Mouse (Mus musculus): ENCODE results near the gene Ccdc180.

DNA sequence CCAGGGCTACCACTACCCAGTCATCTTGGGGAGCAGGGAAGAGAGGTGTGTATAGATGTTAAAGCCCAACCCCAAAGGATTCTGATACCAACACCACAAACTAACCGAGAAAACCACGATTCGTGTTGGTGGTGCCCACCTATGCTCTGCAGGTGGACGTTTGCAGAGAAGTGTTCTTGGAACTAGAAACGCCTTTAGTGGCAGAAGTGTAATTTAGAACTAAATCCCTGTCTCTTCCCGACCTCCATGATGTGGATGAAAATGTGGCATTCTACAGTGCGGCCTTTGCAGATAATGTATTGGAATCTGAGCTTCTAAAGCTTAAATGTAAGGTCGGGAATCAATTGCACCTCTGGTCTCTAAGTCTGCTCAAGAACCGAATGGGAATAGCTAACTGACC lies 82.8 kb downstream of the Ccdc180 start:
- TF ChIP-seq POLR2A (IDR thresholded peaks at IDR 0.05; ENCODE audit: low read depth, low read length) (no peak), CTCF (IDR thresholded peaks at IDR 0.05; ENCODE audit: extremely low read depth, insufficient read length, insufficient replicate concordance, low read depth, low read length) (no peak)

Data from small intestine, adult 2 months (tissue).